Mouse (Mus musculus) small intestine, adult 2 months (tissue): ENCODE measurements around the gene Cyp1a2.

ENCODE experiments used
- CTCF ChIP-seq: fragments of 200-500 bp; IDR thresholded peaks from 2 replicates; pipeline ENCODE4 v1.5.1; 2012; ENCODE audit warnings: low read depth, mild to moderate bottlenecking, control low read depth, inconsistent platforms, low read length, moderate library complexity, mixed read lengths; ENCODE audit not compliant: insufficient replicate concordance, insufficient read length; ENCODE audit errors: extremely low read depth
- POLR2A ChIP-seq: fragments of 200-500 bp; IDR thresholded peaks from 2 replicates; pipeline ENCODE4 v1.6.1; 2012; ENCODE audit warnings: low read depth, mild to moderate bottlenecking, control low read depth, inconsistent platforms, low read length, moderate library complexity

DNA sequence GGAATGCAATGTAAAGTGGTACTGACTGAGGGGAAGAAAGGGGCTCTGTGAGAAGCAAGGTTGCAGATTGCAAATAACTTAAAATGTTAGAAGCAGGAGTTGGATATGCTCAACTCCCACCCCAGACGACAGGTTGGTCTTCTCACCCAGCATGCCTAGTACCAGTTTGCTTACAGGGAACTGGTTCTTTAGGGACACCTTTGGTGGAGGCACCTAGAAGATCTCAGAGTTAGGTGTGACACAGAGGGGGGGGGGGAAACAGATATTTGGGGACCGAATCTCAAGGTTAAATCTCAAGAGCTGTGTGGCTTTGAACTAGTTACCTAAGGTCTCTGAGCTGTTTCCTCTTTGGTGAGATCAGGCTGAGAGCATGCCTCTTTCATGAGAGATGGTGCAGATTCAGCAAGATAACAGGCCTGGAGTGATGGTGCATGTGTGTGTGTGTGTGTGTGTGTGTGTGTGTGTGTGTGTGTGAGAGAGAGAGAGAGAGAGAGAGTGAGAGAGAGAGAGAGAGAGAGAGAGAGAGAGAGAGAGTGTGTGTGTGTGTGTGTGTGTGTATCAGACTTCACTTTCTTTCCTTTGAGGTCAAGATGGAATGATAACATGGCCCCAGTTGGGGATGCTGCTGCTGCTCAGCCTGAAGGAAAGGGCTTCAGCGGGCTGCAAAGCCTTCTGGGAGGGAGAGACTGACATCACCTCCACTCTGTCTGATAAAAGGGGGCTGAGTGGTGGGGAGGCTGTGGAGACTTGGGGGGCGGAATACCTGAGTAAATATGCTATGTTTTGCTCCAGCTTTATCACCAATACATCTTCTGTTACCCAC, 36.0 kb downstream of the Cyp1a2 start:
- no peak for TF ChIP-seq CTCF
- no peak for TF ChIP-seq POLR2A
